Mouse (Mus musculus) hindbrain, postnatal 0 days (tissue): ENCODE results near the gene Ttc7b. TPM values are rescaled to one million over a fixed set of nuclear protein-coding genes. Genes with fewer than 3 reads are reported as not detected.

Experiments
- ATAC-seq: fragments of 200-750 bp; cut with Nextera tagmentation; 2 replicates; pipeline ENCODE4 v1.8.0; 2017; ENCODE audit warnings: mild to moderate bottlenecking, moderate TSS enrichment, moderate library complexity
- DNase-seq: peaks from one replicate; pipeline ENCODE4 v3.0.0-alpha.2; 2015; ENCODE audit warnings: low spot score
- H3K27ac ChIP-seq: fragments of 300-500 bp; sonication (generic); 2 replicates; pipeline ENCODE4 v1.5.1; 2014; ENCODE audit warnings: mild to moderate bottlenecking
- H3K27me3 ChIP-seq: fragments of 300-500 bp; sonication (generic); 2 replicates; pipeline ENCODE4 v1.6.1; 2014; ENCODE audit warnings: low read length, mixed read lengths; ENCODE audit not compliant: insufficient read depth
- H3K36me3 ChIP-seq: fragments of 300-500 bp; sonication (generic); 2 replicates; pipeline ENCODE4 v1.6.1; 2014; ENCODE audit warnings: low read length, mixed read lengths; ENCODE audit not compliant: insufficient read depth
- H3K4me1 ChIP-seq: fragments of 300-500 bp; sonication (generic); 2 replicates; pipeline ENCODE4 v1.6.1; 2014; ENCODE audit warnings: antibody characterized with exemption, low read length, mixed read lengths; ENCODE audit not compliant: insufficient read depth
- H3K4me2 ChIP-seq: fragments of 300-500 bp; sonication (generic); 2 replicates; pipeline ENCODE4 v1.6.1; 2014; ENCODE audit warnings: low read depth, mild to moderate bottlenecking, low read length, moderate library complexity, mixed read lengths
- H3K4me3 ChIP-seq: fragments of 300-500 bp; sonication (generic); 2 replicates; pipeline ENCODE4 v1.5.1; 2014; ENCODE audit warnings: low read length
- H3K9ac ChIP-seq: fragments of 300-500 bp; sonication (generic); replicated peaks from 2 replicates; pipeline ENCODE4 v1.6.1; 2014; ENCODE audit warnings: mild to moderate bottlenecking, low read length, moderate library complexity, mixed read lengths
- H3K9me3 ChIP-seq: fragments of 300-500 bp; sonication (generic); 2 replicates; pipeline ENCODE4 v1.6.1; 2016; ENCODE audit warnings: low read length, mixed read lengths
- CTCF ChIP-seq: IDR thresholded peaks from 2 replicates; pipeline ENCODE4 v1.5.1; 2016; ENCODE audit warnings: antibody characterized with exemption, control low read depth, low read depth
- WGBS: fragments of 180-500 bp; shearing (Covaris S2); extraction: QIAGEN DNeasy Blood & Tissue Kit; methylation state at CpG from one replicate; pipeline ENCODE4 v1.1.7; 2014; 5-methylcytosine and 5-hydroxymethylcytosine counted together
- polyA plus RNA-seq: library from polyadenylated mRNA; unstranded; fragments of >200 nt; fragmentation: Nextera tagmentation; extraction: Ambion mirVana; gene quantifications from 2 replicates; pipeline ENCODE4 v1.2.1, GENCODE M21; 2015
- total RNA-seq: library from RNA; depleted of rRNA; stranded (reverse); fragments of >200 nt; gene quantifications from 2 replicates; pipeline ENCODE4 v1.2.3, GENCODE M21; 2014

Gene Ttc7b
- total and polyA plus RNA-seq, 2 experiments from 2014 or later: 8.6 to 51.2 TPM

- no peak overlapping the region for H3K4me3 ChIP-seq
- H3K36me3 ChIP-seq: no peaks in the 10 kb centered on the region
- no peak for TF ChIP-seq CTCF
- DNase-seq (no peak), ATAC-seq (no peak)
- H3K4me1 ChIP-seq: peaks cover 19% of the 10 kb centered on the region
- H3K9me3 ChIP-seq: no peaks in the 10 kb centered on the region
- H3K27me3 ChIP-seq: no peaks in the 10 kb centered on the region
- H3K9ac ChIP-seq: no peak overlapping the region
- no peak overlapping the region for H3K27ac ChIP-seq
- WGBS: 80% methylated on average over 2 of the region's 2 CpGs
- no peak overlapping the region for H3K4me2 ChIP-seq
Observed at GRCm38 (mm10) chr12:100294457-100294856, 226.2 kb downstream of the Ttc7b start.

- Histone ChIP-seq H3K36me3 (no peaks in the 10 kb centered on the region), H3K27ac (no peak overlapping the region), H3K4me2 (no peak overlapping the region), H3K9ac (no peak overlapping the region), H3K4me1 (peaks cover 24% of the 10 kb centered on the region), H3K9me3 (no peaks in the 10 kb centered on the region), H3K27me3 (no peaks in the 10 kb centered on the region), H3K4me3 (no peak overlapping the region)
- WGBS: 87% methylated on average over 9 of the region's 9 CpGs
- ATAC-seq: no peak
- TF ChIP-seq CTCF: no peak
- no peak for DNase-seq
Observed at GRCm38 (mm10) chr12:100293956-100294355, 226.7 kb downstream of the Ttc7b start.

- H3K36me3 ChIP-seq: no peaks in the 10 kb centered on the region
- peak overlapping the region; percentile 77; the same call in 1 of the 2 replicates for H3K27ac ChIP-seq
- DNase-seq (peak; percentile 91), ATAC-seq (peak; percentile 86)
- no peak overlapping the region for H3K4me3 ChIP-seq
- H3K4me1 ChIP-seq: peaks cover 27% of the 10 kb centered on the region
- WGBS: 28% methylated on average over 18 of the region's 18 CpGs
- no peak overlapping the region for H3K4me2 ChIP-seq
- no peaks in the 10 kb centered on the region for H3K9me3 ChIP-seq
- TF ChIP-seq CTCF: no peak
- no peak overlapping the region for H3K9ac ChIP-seq
- no peaks in the 10 kb centered on the region for H3K27me3 ChIP-seq
Observed at GRCm38 (mm10) chr12:100290711-100291685, 229.6 kb downstream of the Ttc7b start.

- no peaks in the 10 kb centered on the region for H3K27me3 ChIP-seq
- H3K27ac ChIP-seq: peak overlapping the region; percentile 77
- DNase-seq (peak; percentile 50), ATAC-seq (no peak)
- H3K4me1 ChIP-seq: peaks cover 27% of the 10 kb centered on the region
- H3K36me3 ChIP-seq: no peaks in the 10 kb centered on the region
- 32% methylated on average over 11 of the region's 11 CpGs for whole genome bisulfite sequencing
- no peak overlapping the region for H3K4me2 ChIP-seq
- no peak overlapping the region; the same call in 1 of the 2 replicates for H3K9ac ChIP-seq
- H3K9me3 ChIP-seq: no peaks in the 10 kb centered on the region
- H3K4me3 ChIP-seq: no peak overlapping the region
- TF ChIP-seq CTCF: no peak
Observed at GRCm38 (mm10) chr12:100290178-100290531, 230.5 kb downstream of the Ttc7b start.

- 20% methylated on average over 8 of the region's 8 CpGs for WGBS
- peak; percentile 67 for ATAC-seq
- H3K27me3 ChIP-seq: no peaks in the 10 kb centered on the region
- H3K9ac ChIP-seq: no peak overlapping the region; the same call in 1 of the 2 replicates
- H3K4me2 ChIP-seq: no peak overlapping the region
- H3K9me3 ChIP-seq: no peaks in the 10 kb centered on the region
- H3K4me3 ChIP-seq: no peak overlapping the region
- H3K27ac ChIP-seq: peak overlapping the region; percentile 77
- DNase-seq: peak; percentile 88
- peaks cover 27% of the 10 kb centered on the region for H3K4me1 ChIP-seq
- TF ChIP-seq CTCF: no peak
- no peaks in the 10 kb centered on the region for H3K36me3 ChIP-seq
Observed at GRCm38 (mm10) chr12:100289267-100290177, 231.1 kb downstream of the Ttc7b start.

GRCm38 (mm10) chr12:100288018-100288417 is 232.6 kb downstream of the Ttc7b start:
- no peak overlapping the region for H3K4me3 ChIP-seq
- no peak overlapping the region for H3K4me2 ChIP-seq
- H3K4me1 ChIP-seq: peaks cover 27% of the 10 kb centered on the region
- WGBS: 88% methylated on average over 5 of the region's 5 CpGs
- H3K9ac ChIP-seq: no peak overlapping the region
- DNase-seq (no peak), ATAC-seq (no peak)
- no peak overlapping the region for H3K27ac ChIP-seq
- no peak for TF ChIP-seq CTCF
- no peaks in the 10 kb centered on the region for H3K27me3 ChIP-seq
- H3K9me3 ChIP-seq: no peaks in the 10 kb centered on the region
- H3K36me3 ChIP-seq: no peaks in the 10 kb centered on the region
